Mouse (Mus musculus): ENCODE results near the gene Sema3a. TPM values are rescaled to one million over a fixed set of nuclear protein-coding genes. Genes with fewer than 3 reads are reported as not detected.
A peak's percentile ranks its signal among the peaks of the same experiment; 100 is the strongest.

Sema3a gene
- polyA plus RNA-seq, 1 experiment from 2014 or later: 15.7 TPM

DNA sequence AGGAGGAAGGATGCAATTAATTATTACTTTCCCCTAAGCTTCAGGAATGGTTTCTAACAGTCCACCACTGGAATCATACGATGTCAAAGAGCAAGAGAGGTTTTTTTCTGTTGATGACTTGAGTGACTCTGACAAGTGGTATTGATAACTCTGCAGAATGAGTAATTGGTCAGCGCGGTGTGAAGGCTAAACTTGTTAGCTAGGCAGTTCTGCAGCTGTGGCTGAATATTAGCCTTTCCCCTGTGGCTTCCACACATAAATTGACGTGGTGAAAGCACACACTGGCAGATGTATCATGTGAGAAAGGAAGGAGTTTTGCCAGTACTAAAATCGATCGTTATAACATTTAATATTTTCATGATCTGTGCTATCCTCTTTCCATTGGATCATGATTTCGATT lies 497.4 kb downstream of the Sema3a start:
- Histone ChIP-seq H3K4me3 (no peak overlapping the region), H3K27ac (no peak overlapping the region), H3K27me3 (ENCODE audit: poor library complexity, severe bottlenecking) (peaks cover 23% of the 10 kb centered on the region), H3K4me1 (peaks cover 7% of the 10 kb centered on the region; the same call in 1 of the 2 replicates), H3K9me3 (no peaks in the 10 kb centered on the region), H3K36me3 (replicated peaks) (no peaks in the 10 kb centered on the region)
- WGBS: 76% methylated on average over 7 of the region's 7 CpGs
- no peak for DNase-seq (ENCODE audit: extremely low spot score, low spot score)

DNA sequence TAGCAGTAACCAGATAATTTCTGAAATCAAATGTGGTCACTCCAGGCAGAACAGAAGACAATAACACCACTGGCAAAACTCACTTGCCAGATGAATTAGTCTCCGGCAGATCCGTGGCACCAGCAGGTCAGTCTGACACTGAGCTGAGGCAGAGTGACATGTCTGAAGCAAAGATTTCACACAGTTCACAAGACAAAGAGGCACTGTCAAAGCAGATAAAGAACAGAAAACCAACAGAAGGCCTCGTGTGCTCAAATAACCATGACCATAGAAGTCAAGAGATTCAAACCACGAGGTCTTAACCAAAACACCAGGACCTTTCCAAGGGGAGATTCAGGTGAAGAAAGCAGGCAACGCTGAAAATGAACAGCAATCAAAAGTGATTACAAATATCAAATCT lies 499.5 kb downstream of the Sema3a start:
- WGBS: 24% methylated on average over 5 of the region's 5 CpGs
- Histone ChIP-seq H3K27ac (no peak overlapping the region), H3K9me3 (no peaks in the 10 kb centered on the region), H3K4me1 (peaks cover 17% of the 10 kb centered on the region), H3K4me3 (no peak overlapping the region), H3K27me3 (ENCODE audit: poor library complexity, severe bottlenecking) (peaks cover 31% of the 10 kb centered on the region), H3K36me3 (replicated peaks) (no peaks in the 10 kb centered on the region)
- DNase-seq (ENCODE audit: extremely low spot score, low spot score): no peak

GRCm38 (mm10) chr5:13626093-13626492 lies 500.9 kb downstream of the Sema3a start:
- no peak overlapping the region for H3K4me3 ChIP-seq
- 82% methylated on average over 5 of the region's 5 CpGs for WGBS
- H3K4me1 ChIP-seq: peaks cover 21% of the 10 kb centered on the region
- H3K27me3 ChIP-seq (ENCODE audit: poor library complexity, severe bottlenecking): peaks cover 35% of the 10 kb centered on the region
- no peaks in the 10 kb centered on the region for H3K9me3 ChIP-seq
- no peaks in the 10 kb centered on the region for H3K36me3 ChIP-seq (replicated peaks)
- no peak for DNase-seq (ENCODE audit: extremely low spot score, low spot score)
- no peak overlapping the region for H3K27ac ChIP-seq

GRCm38 (mm10) chr5:13628606-13629311 lies 503.5 kb downstream of the Sema3a start:
- peak; percentile 88 for DNase-seq (ENCODE audit: extremely low spot score, low spot score)
- H3K36me3 ChIP-seq (replicated peaks): no peaks in the 10 kb centered on the region
- WGBS: 14% methylated on average over 24 of the region's 24 CpGs
- no peaks in the 10 kb centered on the region for H3K9me3 ChIP-seq
- peaks cover 45% of the 10 kb centered on the region for H3K27me3 ChIP-seq (ENCODE audit: poor library complexity, severe bottlenecking)
- peak overlapping the region; percentile 51 for H3K4me3 ChIP-seq
- H3K4me1 ChIP-seq: peaks cover 21% of the 10 kb centered on the region
- H3K27ac ChIP-seq: peak overlapping the region; percentile 68

- peaks cover 45% of the 10 kb centered on the region for H3K27me3 ChIP-seq (ENCODE audit: poor library complexity, severe bottlenecking)
- no peak overlapping the region for H3K4me3 ChIP-seq
- no peaks in the 10 kb centered on the region for H3K9me3 ChIP-seq
- H3K27ac ChIP-seq: no peak overlapping the region
- H3K4me1 ChIP-seq: peaks cover 17% of the 10 kb centered on the region
- 9% methylated on average over 5 of the region's 5 CpGs for WGBS
- no peaks in the 10 kb centered on the region for H3K36me3 ChIP-seq (replicated peaks)
- no peak for DNase-seq (ENCODE audit: extremely low spot score, low spot score)
These were observed 504.7 kb downstream of the Sema3a start for GRCm38 (mm10) chr5:13629916-13630315.

GRCm38 (mm10) chr5:13630692-13631091 lies 505.5 kb downstream of the Sema3a start:
- H3K27me3 ChIP-seq (ENCODE audit: poor library complexity, severe bottlenecking): peaks cover 45% of the 10 kb centered on the region
- H3K4me1 ChIP-seq: peaks cover 17% of the 10 kb centered on the region
- H3K4me3 ChIP-seq: no peak overlapping the region
- no peak overlapping the region for H3K27ac ChIP-seq
- no peaks in the 10 kb centered on the region for H3K9me3 ChIP-seq
- no peaks in the 10 kb centered on the region for H3K36me3 ChIP-seq (replicated peaks)
- no peak for DNase-seq (ENCODE audit: extremely low spot score, low spot score)

GRCm38 (mm10) chr5:13636237-13636636 lies 511.0 kb downstream of the Sema3a start:
- H3K36me3 ChIP-seq (replicated peaks): no peaks in the 10 kb centered on the region
- H3K27ac ChIP-seq: no peak overlapping the region
- peaks cover 10% of the 10 kb centered on the region; the same call in 1 of the 2 replicates for H3K27me3 ChIP-seq (ENCODE audit: poor library complexity, severe bottlenecking)
- H3K4me1 ChIP-seq: peaks cover 3% of the 10 kb centered on the region; the same call in 1 of the 2 replicates
- no peak overlapping the region for H3K4me3 ChIP-seq
- 74% methylated on average over 3 of the region's 3 CpGs for WGBS
- no peak for DNase-seq (ENCODE audit: extremely low spot score, low spot score)
- no peaks in the 10 kb centered on the region for H3K9me3 ChIP-seq
